Mouse (Mus musculus) intestine, embryonic 16.5 days (tissue): ENCODE data around the gene Kat7. TPM values are rescaled to one million over a fixed set of nuclear protein-coding genes. Genes with fewer than 3 reads are reported as not detected.

ENCODE experiments used
- ATAC-seq: fragments of 200-750 bp; cut with Nextera tagmentation; 2 replicates; pipeline ENCODE4 v1.8.0; 2017; ENCODE audit warnings: moderate TSS enrichment, moderate library complexity
- H3K27ac ChIP-seq: fragments of 300-500 bp; sonication (generic); 2 replicates; pipeline ENCODE4 v1.5.1; 2014; ENCODE audit warnings: mild to moderate bottlenecking, low read length
- H3K27me3 ChIP-seq: fragments of 300-500 bp; sonication (generic); replicated peaks from 2 replicates; pipeline ENCODE4 v1.6.1; 2014; ENCODE audit warnings: low read length, control low read depth, mixed read lengths; ENCODE audit not compliant: control insufficient read depth, insufficient read depth
- H3K36me3 ChIP-seq: fragments of 300-500 bp; sonication (generic); 2 replicates; pipeline ENCODE4 v1.6.1; 2014; ENCODE audit warnings: low read length, control low read depth; ENCODE audit not compliant: control insufficient read depth, insufficient read depth
- H3K4me1 ChIP-seq: fragments of 300-500 bp; sonication (generic); 2 replicates; pipeline ENCODE4 v1.6.1; 2014; ENCODE audit warnings: low read length, control low read depth, mixed read lengths; ENCODE audit not compliant: control insufficient read depth, insufficient read depth
- H3K4me2 ChIP-seq: fragments of 300-500 bp; sonication (generic); 2 replicates; pipeline ENCODE4 v1.6.1; 2014; ENCODE audit warnings: low read depth, low read length, control low read depth
- H3K4me3 ChIP-seq: fragments of 300-500 bp; sonication (generic); 2 replicates; pipeline ENCODE4 v1.5.1; 2014; ENCODE audit warnings: mild to moderate bottlenecking, low read length
- H3K9ac ChIP-seq: fragments of 300-500 bp; sonication (generic); 2 replicates; pipeline ENCODE4 v1.6.1; 2014; ENCODE audit warnings: low read depth, low read length
- H3K9me3 ChIP-seq: fragments of 300-500 bp; sonication (generic); 2 replicates; pipeline ENCODE4 v1.6.1; 2016; ENCODE audit warnings: low read length, control low read depth; ENCODE audit not compliant: control insufficient read depth
- WGBS: fragments of 180-500 bp; shearing (Covaris S2); extraction: QIAGEN DNeasy Blood & Tissue Kit; methylation state at CpG from one replicate; pipeline ENCODE4 v1.1.7; 2014; 5-methylcytosine and 5-hydroxymethylcytosine counted together
- polyA plus RNA-seq: library from polyadenylated mRNA; unstranded; fragments of >200 nt; fragmentation: Nextera tagmentation; extraction: Ambion mirVana; gene quantifications from 2 replicates; pipeline ENCODE4 v1.2.1, GENCODE M21; 2015

Gene Kat7
- polyA plus RNA-seq, 1 experiment from 2014 or later: 61.1 TPM

GRCm38 (mm10) chr11:95324181-95324580 lies 14.1 kb upstream of the Kat7 start:
- H3K4me3 ChIP-seq: no peak overlapping the region
- no peak overlapping the region for H3K9ac ChIP-seq
- no peaks in the 10 kb centered on the region for H3K27me3 ChIP-seq
- 86% methylated on average over 10 of the region's 10 CpGs for WGBS
- no peak for ATAC-seq
- H3K4me2 ChIP-seq: no peak overlapping the region
- no peaks in the 10 kb centered on the region for H3K36me3 ChIP-seq
- no peaks in the 10 kb centered on the region for H3K4me1 ChIP-seq
- no peaks in the 10 kb centered on the region for H3K9me3 ChIP-seq
- H3K27ac ChIP-seq: no peak overlapping the region

GRCm38 (mm10) chr11:95320010-95320409 lies 10.0 kb upstream of the Kat7 start:
- WGBS: 95% methylated on average over 1 of the region's 1 CpGs
- Histone ChIP-seq H3K4me1 (no peaks in the 10 kb centered on the region; the same call in 1 of the 2 replicates), H3K4me3 (no peak overlapping the region), H3K9me3 (no peaks in the 10 kb centered on the region), H3K27ac (no peak overlapping the region), H3K27me3 (no peaks in the 10 kb centered on the region), H3K4me2 (no peak overlapping the region), H3K36me3 (no peaks in the 10 kb centered on the region), H3K9ac (no peak overlapping the region)
- no peak for ATAC-seq

GRCm38 (mm10) chr11:95319506-95319905 lies 9.5 kb upstream of the Kat7 start:
- Histone ChIP-seq H3K9me3 (no peaks in the 10 kb centered on the region), H3K4me3 (no peak overlapping the region), H3K4me2 (no peak overlapping the region), H3K36me3 (no peaks in the 10 kb centered on the region), H3K27me3 (no peaks in the 10 kb centered on the region), H3K27ac (no peak overlapping the region), H3K9ac (no peak overlapping the region), H3K4me1 (no peaks in the 10 kb centered on the region; the same call in 1 of the 2 replicates)
- 47% methylated on average over 1 of the region's 1 CpGs for WGBS
- no peak for ATAC-seq

- WGBS: 66% methylated on average over 9 of the region's 9 CpGs
- H3K4me1 ChIP-seq: no peaks in the 10 kb centered on the region; the same call in 1 of the 2 replicates
- H3K4me2 ChIP-seq: no peak overlapping the region
- H3K36me3 ChIP-seq: no peaks in the 10 kb centered on the region
- H3K9ac ChIP-seq: no peak overlapping the region
- no peak for ATAC-seq
- no peaks in the 10 kb centered on the region for H3K27me3 ChIP-seq
- no peaks in the 10 kb centered on the region for H3K9me3 ChIP-seq
- no peak overlapping the region for H3K27ac ChIP-seq
- no peak overlapping the region for H3K4me3 ChIP-seq
These were observed 8.1 kb upstream of the Kat7 start for GRCm38 (mm10) chr11:95318116-95318515.

- Histone ChIP-seq H3K36me3 (no peaks in the 10 kb centered on the region), H3K4me3 (no peak overlapping the region), H3K4me2 (no peak overlapping the region), H3K4me1 (peaks cover 5% of the 10 kb centered on the region), H3K9me3 (no peaks in the 10 kb centered on the region), H3K27ac (no peak overlapping the region), H3K9ac (no peak overlapping the region), H3K27me3 (no peaks in the 10 kb centered on the region)
- 67% methylated on average over 7 of the region's 7 CpGs for WGBS
- no peak for ATAC-seq
These were observed 5.3 kb upstream of the Kat7 start for GRCm38 (mm10) chr11:95315215-95315955.

- peak overlapping the region; percentile 77 for H3K9ac ChIP-seq
- H3K36me3 ChIP-seq: no peaks in the 10 kb centered on the region
- peak overlapping the region; percentile 70 for H3K4me3 ChIP-seq
- peak overlapping the region; percentile 74 for H3K4me2 ChIP-seq
- peaks cover 11% of the 10 kb centered on the region for H3K4me1 ChIP-seq
- no peak for ATAC-seq
- H3K9me3 ChIP-seq: no peaks in the 10 kb centered on the region
- H3K27ac ChIP-seq: no peak overlapping the region
- WGBS: 41% methylated on average over 5 of the region's 5 CpGs
- no peaks in the 10 kb centered on the region for H3K27me3 ChIP-seq
These were observed 1.4 kb upstream of the Kat7 start for GRCm38 (mm10) chr11:95311425-95311807.

GRCm38 (mm10) chr11:95310648-95311424 lies 790 bp upstream of the Kat7 start:
- no peaks in the 10 kb centered on the region for H3K9me3 ChIP-seq
- H3K36me3 ChIP-seq: peaks cover 2% of the 10 kb centered on the region; the same call in 1 of the 2 replicates
- peak overlapping the region; percentile 70 for H3K4me3 ChIP-seq
- H3K4me1 ChIP-seq: peaks cover 11% of the 10 kb centered on the region
- peak overlapping the region; percentile 79 for H3K27ac ChIP-seq
- H3K27me3 ChIP-seq: no peaks in the 10 kb centered on the region
- H3K9ac ChIP-seq: peak overlapping the region; percentile 77
- WGBS: 5% methylated on average over 17 of the region's 17 CpGs
- no peak; the same call in 1 of the 2 replicates for ATAC-seq
- H3K4me2 ChIP-seq: peak overlapping the region; percentile 74

GRCm38 (mm10) chr11:95309510-95310006 lies 488 bp downstream of the Kat7 start:
- Histone ChIP-seq H3K9me3 (no peaks in the 10 kb centered on the region), H3K36me3 (peaks cover 7% of the 10 kb centered on the region; the same call in 1 of the 2 replicates), H3K4me2 (peak overlapping the region; percentile 77), H3K27me3 (no peaks in the 10 kb centered on the region), H3K9ac (peak overlapping the region; percentile 100), H3K4me3 (peak overlapping the region; percentile 98), H3K4me1 (peaks cover 13% of the 10 kb centered on the region), H3K27ac (peak overlapping the region; percentile 99)
- 0% methylated on average over 37 of the region's 37 CpGs for WGBS
- ATAC-seq: peak; percentile 95

GRCm38 (mm10) chr11:95307526-95307925 lies 2.5 kb downstream of the Kat7 start:
- no peaks in the 10 kb centered on the region for H3K9me3 ChIP-seq

More at GRCm38 (mm10) chr11:95307526-95307925, 2.5 kb downstream of the Kat7 start:
- H3K4me1 ChIP-seq: peaks cover 13% of the 10 kb centered on the region
- H3K36me3 ChIP-seq: peaks cover 7% of the 10 kb centered on the region; the same call in 1 of the 2 replicates
- WGBS: 56% methylated on average over 8 of the region's 8 CpGs
- peak overlapping the region; percentile 70 for H3K27ac ChIP-seq
- H3K27me3 ChIP-seq: no peaks in the 10 kb centered on the region
- no peak overlapping the region for H3K4me3 ChIP-seq
- no peak overlapping the region for H3K4me2 ChIP-seq
- ATAC-seq: peak; percentile 5; the same call in 1 of the 2 replicates
- 0 out of 2 replicates have a peak overlapping the region, but pooled peaks have one; percentile 10 for H3K9ac ChIP-seq
